Mouse (Mus musculus) megakaryocyte, embryonic 14.5 days (primary cell): ENCODE measurements at regions not wholly inside any gene's neighbourhood (a gene's known extent, or its start where the extent isn't known, plus 50 kb on each side); places are given as distances from the start of the nearest gene placed in this dataset.

Source experiments
- FLI1 ChIP-seq: IDR thresholded peaks from 2 replicates; pipeline ENCODE4 v1.6.1; 2012; ENCODE audit warnings: low read length, inconsistent platforms, mixed read lengths
- GATA1 ChIP-seq: IDR thresholded peaks from 3 replicates; pipeline ENCODE4 v1.6.1; 2012; ENCODE audit warnings: mixed read lengths, low read length, inconsistent platforms, borderline replicate concordance

DNA sequence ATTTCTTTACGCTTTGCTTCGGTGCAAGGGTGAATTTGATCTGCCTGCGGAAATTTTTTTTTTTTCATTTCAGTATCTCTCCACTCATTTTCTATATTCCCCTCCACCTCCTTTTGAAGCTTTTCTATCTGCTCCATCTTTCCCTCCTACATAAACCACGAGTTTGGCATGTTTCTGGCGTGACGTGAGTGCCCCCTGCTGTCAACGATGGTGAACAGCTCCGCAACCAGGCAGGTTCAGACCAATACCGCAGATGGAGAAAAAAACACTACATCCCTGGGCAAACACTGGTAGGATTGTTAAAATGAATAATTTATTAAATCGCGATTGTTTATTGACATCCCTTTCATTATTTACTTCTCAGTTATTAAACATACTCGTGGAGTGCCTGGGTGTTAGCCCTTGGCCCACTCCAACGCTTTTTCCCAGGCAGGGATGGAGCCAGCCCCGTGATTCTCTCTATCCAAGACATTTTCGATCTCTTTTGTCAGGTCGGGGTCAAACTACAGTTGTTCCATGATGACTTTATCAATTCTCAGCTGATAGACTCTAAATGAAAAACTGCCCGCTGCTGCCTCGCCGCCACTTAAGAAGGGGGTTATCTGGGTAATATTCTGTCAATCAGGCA, 53.9 kb upstream of the Noct start:
- TF ChIP-seq GATA1 (no peak), FLI1 (no peak)
